Mouse (Mus musculus) hindbrain, embryonic 14.5 days (tissue): ENCODE measurements at regions not wholly inside any gene's neighbourhood (a gene's known extent, or its start where the extent isn't known, plus 50 kb on each side); places are given as distances from the start of the nearest gene placed in this dataset.

ENCODE experiments used
- ATAC-seq: fragments of 200-750 bp; cut with Nextera tagmentation; 2 replicates; pipeline ENCODE4 v1.8.0; 2017; ENCODE audit warnings: moderate number of reproducible peaks, mild to moderate bottlenecking, moderate TSS enrichment, moderate library complexity; ENCODE audit not compliant: low FRiP score
- DNase-seq: peaks from one replicate; pipeline ENCODE4 v3.0.0-alpha.2; 2015; ENCODE audit warnings: low spot score
- H3K27ac ChIP-seq: fragments of 300-500 bp; sonication (generic); 2 replicates; pipeline ENCODE4 v1.5.1; 2014; ENCODE audit warnings: mild to moderate bottlenecking, moderate library complexity
- H3K27me3 ChIP-seq: fragments of 300-500 bp; sonication (generic); 2 replicates; pipeline ENCODE4 v1.6.1; 2014; ENCODE audit warnings: mild to moderate bottlenecking, low read length, mixed read lengths; ENCODE audit not compliant: control insufficient read depth, insufficient read depth
- H3K36me3 ChIP-seq: fragments of 300-500 bp; sonication (generic); replicated peaks from 2 replicates; pipeline ENCODE4 v1.6.1; 2014; ENCODE audit not compliant: control insufficient read depth, insufficient read depth
- H3K4me1 ChIP-seq: fragments of 300-500 bp; sonication (generic); replicated peaks from 2 replicates; pipeline ENCODE4 v1.6.1; 2014; ENCODE audit warnings: antibody characterized with exemption, low read length, mixed read lengths; ENCODE audit not compliant: control insufficient read depth, insufficient read depth
- H3K4me2 ChIP-seq: fragments of 300-500 bp; sonication (generic); replicated peaks from 2 replicates; pipeline ENCODE4 v1.6.1; 2014; ENCODE audit warnings: mild to moderate bottlenecking, moderate library complexity
- H3K4me3 ChIP-seq: fragments of 300-500 bp; sonication (generic); replicated peaks from 2 replicates; pipeline ENCODE4 v1.5.1; 2014; ENCODE audit warnings: mild to moderate bottlenecking, low read length
- H3K9ac ChIP-seq: fragments of 300-500 bp; sonication (generic); 2 replicates; pipeline ENCODE4 v1.6.1; 2014
- H3K9me3 ChIP-seq: fragments of 300-500 bp; sonication (generic); 2 replicates; pipeline ENCODE4 v1.6.1; 2016; ENCODE audit warnings: low read length; ENCODE audit not compliant: control insufficient read depth
- WGBS: fragments of 180-500 bp; shearing (Covaris S2); extraction: QIAGEN DNeasy Blood & Tissue Kit; methylation state at CpG from one replicate; pipeline ENCODE4 v1.1.7; 2014; 5-methylcytosine and 5-hydroxymethylcytosine counted together

DNA sequence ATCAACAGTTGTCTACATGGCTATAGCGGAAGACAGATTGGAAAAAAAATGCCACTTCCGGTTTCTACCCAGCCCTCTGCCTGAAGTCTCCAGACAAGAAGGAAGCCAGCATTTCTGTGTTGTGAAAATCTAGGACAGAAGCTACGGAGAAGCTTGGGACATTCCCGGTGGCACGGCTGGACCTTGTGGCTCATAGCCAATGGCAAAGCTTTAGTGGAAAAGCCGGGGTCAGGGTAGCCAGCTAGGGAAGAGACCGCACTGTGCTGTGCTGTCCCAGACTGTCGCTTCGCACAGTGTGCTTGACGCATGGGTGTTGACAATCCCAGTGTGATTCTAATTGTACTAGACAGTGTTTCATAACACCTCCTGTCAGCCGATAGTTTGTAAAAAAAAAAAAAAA lies 230.0 kb upstream of the Ankrd55 start:
- Histone ChIP-seq H3K27ac (no peak overlapping the region), H3K9ac (no peak overlapping the region), H3K9me3 (no peaks in the 10 kb centered on the region), H3K4me2 (no peak overlapping the region), H3K36me3 (no peaks in the 10 kb centered on the region), H3K4me1 (no peaks in the 10 kb centered on the region), H3K4me3 (no peak overlapping the region), H3K27me3 (no peaks in the 10 kb centered on the region)
- WGBS = 87% methylated on average over 11 of the region's 11 CpGs
- no peak for DNase-seq
- no peak for ATAC-seq

DNA sequence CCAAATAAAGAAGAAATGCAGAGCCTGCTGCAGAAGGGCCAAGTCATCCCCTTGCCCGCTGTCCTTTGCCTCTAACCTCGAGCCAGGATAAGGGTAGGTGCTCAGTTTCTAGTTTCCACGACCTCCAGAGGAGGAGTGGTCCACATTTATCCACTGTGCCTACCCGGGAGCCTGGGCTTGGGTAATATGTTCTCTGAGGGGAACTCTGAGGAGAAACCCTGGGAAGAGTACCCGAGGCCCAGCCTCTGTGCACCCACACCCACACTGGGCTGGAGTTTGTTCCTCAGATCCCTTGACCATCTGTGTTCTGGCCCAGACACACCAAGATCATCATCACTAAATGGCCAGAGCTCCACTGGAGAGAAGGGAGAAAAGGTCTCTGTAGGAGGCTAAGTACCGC lies 229.5 kb upstream of the Ankrd55 start:
- Histone ChIP-seq H3K4me2 (no peak overlapping the region), H3K9me3 (no peaks in the 10 kb centered on the region), H3K4me1 (no peaks in the 10 kb centered on the region), H3K36me3 (no peaks in the 10 kb centered on the region), H3K27me3 (no peaks in the 10 kb centered on the region), H3K27ac (no peak overlapping the region), H3K4me3 (no peak overlapping the region), H3K9ac (no peak overlapping the region)
- ATAC-seq = no peak
- no peak for DNase-seq
- 86% methylated on average over 6 of the region's 6 CpGs for WGBS

DNA sequence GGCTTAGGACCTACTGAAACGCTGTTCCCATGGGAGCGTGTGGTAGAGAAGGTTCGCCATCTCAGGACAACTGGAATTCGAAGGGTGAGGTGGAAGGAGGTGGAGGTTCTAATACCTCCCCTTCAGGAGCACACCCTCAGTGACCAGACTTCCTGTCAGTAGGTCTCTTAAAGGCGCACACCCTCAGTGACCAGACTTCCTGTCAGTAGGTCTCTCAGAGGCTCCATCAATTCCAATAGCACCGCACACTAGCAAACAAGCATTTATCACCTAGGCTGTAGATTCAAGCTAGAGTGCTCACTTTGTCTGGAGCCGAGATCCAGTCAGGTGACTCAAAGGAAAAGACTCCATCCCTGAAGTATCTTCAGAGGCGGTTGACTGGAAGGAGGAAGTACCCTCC lies 226.2 kb upstream of the Ankrd55 start:
- Histone ChIP-seq H3K4me3 (no peak overlapping the region), H3K27ac (no peak overlapping the region), H3K4me1 (no peaks in the 10 kb centered on the region), H3K9ac (no peak overlapping the region), H3K4me2 (no peak overlapping the region), H3K27me3 (no peaks in the 10 kb centered on the region), H3K9me3 (no peaks in the 10 kb centered on the region), H3K36me3 (no peaks in the 10 kb centered on the region)
- ATAC-seq (no peak), DNase-seq (no peak)
- 90% methylated on average over 8 of the region's 8 CpGs for WGBS

DNA sequence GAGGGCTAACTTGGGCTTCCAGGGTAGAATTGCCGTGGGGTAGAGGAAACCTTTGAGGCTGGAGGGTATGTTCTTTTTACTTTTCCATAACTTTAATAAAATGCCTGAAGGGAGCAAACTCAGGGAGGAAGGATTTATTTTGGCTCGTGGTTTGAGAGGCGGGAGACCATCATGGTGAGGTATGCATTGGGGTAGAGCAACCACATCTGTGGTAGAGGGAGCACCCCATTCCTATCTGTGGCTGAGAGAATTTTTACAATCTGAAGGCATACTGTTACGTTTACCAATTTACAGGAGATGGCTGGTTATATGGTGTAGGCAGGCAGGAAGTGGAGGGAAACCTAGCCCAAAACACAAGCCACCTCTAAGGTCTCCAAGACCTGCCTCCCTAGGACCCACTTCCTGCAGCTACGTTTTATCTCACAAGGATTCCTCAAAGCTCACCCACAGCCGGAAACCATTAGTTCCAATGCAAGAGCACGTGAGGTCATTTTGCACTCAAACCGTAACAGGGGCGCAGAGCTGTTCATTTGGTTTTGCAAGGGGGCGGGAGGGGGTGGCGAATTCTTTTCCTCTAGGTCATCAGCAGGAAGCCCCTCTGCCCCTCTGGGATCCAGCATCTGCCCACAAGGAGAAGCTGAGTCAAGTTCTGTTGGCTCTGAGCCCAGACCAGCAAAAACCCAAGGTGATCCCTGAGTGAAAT lies 224.7 kb upstream of the Ankrd55 start:
- no peak for DNase-seq
- no peaks in the 10 kb centered on the region for H3K4me1 ChIP-seq
- no peak overlapping the region for H3K4me2 ChIP-seq
- H3K27me3 ChIP-seq = no peaks in the 10 kb centered on the region
- 75% methylated on average over 11 of the region's 11 CpGs for WGBS
- H3K27ac ChIP-seq = no peak overlapping the region
- no peaks in the 10 kb centered on the region for H3K36me3 ChIP-seq
- H3K9ac ChIP-seq = no peak overlapping the region
- no peaks in the 10 kb centered on the region for H3K9me3 ChIP-seq
- H3K4me3 ChIP-seq = no peak overlapping the region
- no peak for ATAC-seq

DNA sequence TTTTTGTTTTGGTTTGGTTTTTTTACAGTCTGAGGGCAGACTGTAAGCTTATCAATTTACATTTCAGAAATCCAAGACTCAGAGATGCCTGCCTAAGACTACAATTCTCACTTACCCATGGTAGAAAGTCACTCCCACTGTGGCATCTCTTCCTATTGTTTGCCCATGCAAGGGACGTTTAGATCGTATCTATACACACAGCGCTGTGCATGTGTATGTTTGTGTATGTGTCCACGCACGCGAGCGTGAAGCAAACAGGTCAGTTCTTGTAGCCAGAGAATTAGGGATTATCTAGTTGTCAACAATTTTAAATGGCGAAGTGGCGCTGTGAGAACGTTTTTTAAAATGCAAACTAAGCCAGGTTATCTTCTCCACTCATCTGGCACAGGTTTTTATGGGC lies 223.6 kb upstream of the Ankrd55 start:
- DNase-seq (no peak), ATAC-seq (no peak)
- WGBS = 82% methylated on average over 10 of the region's 10 CpGs
- H3K9ac ChIP-seq = no peak overlapping the region
- no peak overlapping the region for H3K27ac ChIP-seq
- H3K4me1 ChIP-seq = no peaks in the 10 kb centered on the region
- H3K27me3 ChIP-seq = no peaks in the 10 kb centered on the region
- H3K36me3 ChIP-seq = no peaks in the 10 kb centered on the region
- no peak overlapping the region for H3K4me2 ChIP-seq
- H3K9me3 ChIP-seq = no peaks in the 10 kb centered on the region
- H3K4me3 ChIP-seq = no peak overlapping the region

DNA sequence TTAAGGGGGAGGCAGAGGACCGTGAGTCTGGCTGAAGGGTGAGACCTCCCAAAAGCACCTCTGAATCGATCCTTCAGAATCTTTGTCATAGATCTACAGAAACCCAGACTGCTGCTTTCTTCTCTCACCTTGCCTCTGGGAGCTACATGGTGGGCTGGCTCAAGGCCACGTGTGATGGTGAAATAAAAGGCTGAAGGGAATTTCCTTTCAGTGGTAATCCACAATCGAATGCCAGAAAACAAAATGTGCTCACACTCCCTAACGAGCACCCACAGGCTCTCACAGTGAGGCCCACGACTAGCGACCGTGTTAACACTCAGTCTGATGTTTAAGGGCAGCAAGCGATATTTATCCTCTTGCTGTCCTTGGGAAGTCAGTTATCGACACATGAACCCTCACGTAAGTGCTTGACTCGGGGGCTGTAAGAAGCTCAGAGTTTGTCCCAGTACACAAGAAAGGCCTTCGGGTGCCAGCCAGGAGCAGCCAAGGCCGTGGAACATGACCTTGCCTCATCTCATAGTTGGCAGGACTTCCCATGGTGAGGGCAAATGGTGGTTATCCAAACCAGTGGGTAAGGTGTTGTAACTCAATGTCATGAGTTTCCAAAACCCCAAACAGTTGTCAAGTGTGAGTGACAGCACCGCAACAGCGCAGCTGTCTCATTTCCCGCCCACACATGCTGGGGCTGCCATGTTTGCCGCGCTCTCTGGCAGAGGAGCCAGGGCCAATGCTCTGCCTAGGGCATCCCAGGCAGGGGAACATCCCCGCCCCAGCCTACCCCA lies 221.0 kb upstream of the Ankrd55 start:
- Histone ChIP-seq H3K27ac (no peak overlapping the region), H3K9ac (no peak overlapping the region), H3K4me1 (no peaks in the 10 kb centered on the region), H3K36me3 (no peaks in the 10 kb centered on the region), H3K4me3 (no peak overlapping the region), H3K4me2 (no peak overlapping the region), H3K9me3 (no peaks in the 10 kb centered on the region), H3K27me3 (no peaks in the 10 kb centered on the region)
- ATAC-seq (no peak), DNase-seq (no peak)
- WGBS = 85% methylated on average over 20 of the region's 20 CpGs

DNA sequence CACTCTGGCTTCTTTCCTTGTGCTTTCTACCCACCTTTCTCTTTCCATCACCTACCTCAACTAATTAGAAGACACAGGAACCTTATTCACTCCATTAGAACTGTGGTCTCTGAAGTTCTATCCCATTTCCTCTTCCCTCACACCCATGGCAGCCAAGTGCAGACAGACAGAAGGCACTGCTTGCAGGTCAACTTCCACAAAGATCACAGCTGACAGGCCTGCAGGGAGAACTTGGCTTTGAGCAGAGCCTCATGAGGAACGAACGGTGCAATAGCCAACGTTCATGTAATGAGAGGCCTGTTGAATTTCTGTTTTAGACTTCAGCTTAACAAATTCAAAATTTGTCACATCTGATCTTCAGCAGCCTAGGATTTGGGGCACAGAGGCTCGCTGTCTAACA lies 217.5 kb upstream of the Ankrd55 start:
- H3K4me3 ChIP-seq = no peak overlapping the region
- no peaks in the 10 kb centered on the region for H3K27me3 ChIP-seq
- no peak overlapping the region for H3K27ac ChIP-seq
- H3K4me1 ChIP-seq = no peaks in the 10 kb centered on the region
- ATAC-seq = no peak
- no peak overlapping the region for H3K4me2 ChIP-seq
- 90% methylated on average over 4 of the region's 4 CpGs for WGBS
- H3K36me3 ChIP-seq = no peaks in the 10 kb centered on the region
- DNase-seq = no peak
- H3K9ac ChIP-seq = no peak overlapping the region
- H3K9me3 ChIP-seq = no peaks in the 10 kb centered on the region

DNA sequence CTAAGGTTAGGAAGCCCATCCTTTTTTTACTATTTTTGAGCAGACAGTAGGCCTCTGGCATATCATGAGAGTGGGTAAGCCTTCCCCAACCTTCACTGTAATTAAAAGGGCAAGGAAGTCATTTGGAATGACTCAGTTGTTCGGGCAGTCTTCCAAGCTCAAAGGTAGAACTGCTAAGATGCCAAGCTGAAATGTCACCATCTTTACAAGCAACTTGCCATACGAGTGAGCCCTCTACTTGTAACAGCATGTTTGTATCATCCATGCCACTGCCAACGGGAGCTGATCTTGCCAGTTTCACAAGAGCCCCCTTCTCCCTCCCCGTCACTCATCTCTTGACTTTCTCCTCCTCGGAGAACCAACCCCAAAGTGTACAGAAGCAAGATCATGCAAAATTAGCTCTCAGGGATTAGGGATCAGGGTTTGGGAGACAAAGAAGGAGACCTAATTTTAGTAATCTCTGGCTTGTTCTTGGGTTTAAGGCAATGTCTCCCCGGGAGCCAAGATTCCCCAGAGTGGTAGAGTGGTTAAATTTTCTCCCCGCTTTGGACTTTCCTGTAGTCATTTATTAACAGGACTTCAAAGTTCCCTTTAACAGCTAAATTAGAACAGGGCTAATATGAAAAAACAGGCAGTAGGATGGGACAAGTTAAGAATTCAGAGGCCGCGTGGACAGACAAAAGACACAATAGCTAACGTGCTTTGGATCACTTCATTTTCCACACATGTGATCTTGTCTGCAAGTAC lies 216.9 kb upstream of the Ankrd55 start:
- H3K27me3 ChIP-seq = no peaks in the 10 kb centered on the region
- H3K27ac ChIP-seq = no peak overlapping the region
- DNase-seq (no peak), ATAC-seq (no peak)
- H3K4me1 ChIP-seq = no peaks in the 10 kb centered on the region
- no peak overlapping the region for H3K4me2 ChIP-seq
- H3K9ac ChIP-seq = no peak overlapping the region
- no peaks in the 10 kb centered on the region for H3K36me3 ChIP-seq
- H3K9me3 ChIP-seq = no peaks in the 10 kb centered on the region
- 82% methylated on average over 10 of the region's 10 CpGs for WGBS
- H3K4me3 ChIP-seq = no peak overlapping the region

DNA sequence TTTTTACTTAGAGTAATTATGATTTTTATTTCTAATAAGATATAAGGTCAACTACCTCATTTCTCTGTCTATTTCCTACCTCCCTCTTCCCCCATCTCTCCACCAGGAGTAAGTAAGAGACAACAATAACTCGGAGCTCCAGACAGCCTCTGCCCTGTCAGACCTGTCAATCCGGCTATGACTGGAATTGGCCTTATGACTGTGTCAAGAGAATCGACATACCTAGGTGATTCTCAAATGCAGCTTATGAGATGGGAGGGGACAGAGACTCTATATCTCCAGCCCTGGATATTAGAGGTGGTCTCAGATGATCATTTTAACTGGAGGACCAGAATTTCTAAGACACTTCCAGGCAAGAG lies 216.3 kb upstream of the Ankrd55 start:
- no peak overlapping the region for H3K9ac ChIP-seq
- no peak for DNase-seq
- WGBS = 91% methylated on average over 3 of the region's 3 CpGs
- H3K4me3 ChIP-seq = no peak overlapping the region
- H3K36me3 ChIP-seq = no peaks in the 10 kb centered on the region
- no peaks in the 10 kb centered on the region for H3K4me1 ChIP-seq
- no peaks in the 10 kb centered on the region for H3K27me3 ChIP-seq
- H3K4me2 ChIP-seq = no peak overlapping the region
- H3K9me3 ChIP-seq = no peaks in the 10 kb centered on the region
- no peak for ATAC-seq
- no peak overlapping the region for H3K27ac ChIP-seq
